Mouse (Mus musculus) telencephalon, adult 2 months (tissue): ENCODE measurements around the gene Kcnip4.

Experiments
- DNase-seq: peaks from one replicate; pipeline ENCODE4 v3.0.0-alpha.2; 2011; ENCODE audit warnings: low read depth, low spot score

The Kcnip4 gene

GRCm38 (mm10) chr5:49524394-49525241 is at the start of gene Kcnip4:
Gene Kcnip4, minus strand, starts transcription at chr5:49524907.
- DNase-seq: no peak

GRCm38 (mm10) chr5:49571876-49572275 is 47.2 kb upstream of the Kcnip4 start:
- no peak for DNase-seq

- DNase-seq: no peak
These were observed 39.0 kb upstream of the Kcnip4 start for GRCm38 (mm10) chr5:49563751-49564150.

- DNase-seq: no peak
These were observed 32.7 kb upstream of the Kcnip4 start for GRCm38 (mm10) chr5:49557436-49557835.

GRCm38 (mm10) chr5:49547884-49548283 is 23.2 kb upstream of the Kcnip4 start:
- peak; percentile 90 for DNase-seq

GRCm38 (mm10) chr5:49529362-49529761 is 4.7 kb upstream of the Kcnip4 start:
- DNase-seq: no peak

- DNase-seq: no peak
These were observed 520 bp upstream of the Kcnip4 start for GRCm38 (mm10) chr5:49525242-49525612.

- DNase-seq: peak; percentile 58
These were observed 712 bp downstream of the Kcnip4 start for GRCm38 (mm10) chr5:49523997-49524393.

GRCm38 (mm10) chr5:49522986-49523385 is 1.7 kb downstream of the Kcnip4 start:
- DNase-seq: no peak

- no peak for DNase-seq
These were observed 26.0 kb downstream of the Kcnip4 start for GRCm38 (mm10) chr5:49498743-49499142.

- no peak for DNase-seq
These were observed 37.4 kb downstream of the Kcnip4 start for GRCm38 (mm10) chr5:49487270-49487669.

- DNase-seq: no peak
These were observed 54.0 kb downstream of the Kcnip4 start for GRCm38 (mm10) chr5:49470738-49471137.

GRCm38 (mm10) chr5:49460643-49461276 is 63.9 kb downstream of the Kcnip4 start:
- DNase-seq: peak; percentile 71

- DNase-seq: no peak
These were observed 71.6 kb downstream of the Kcnip4 start for GRCm38 (mm10) chr5:49453100-49453499.

- DNase-seq: no peak
These were observed 73.4 kb downstream of the Kcnip4 start for GRCm38 (mm10) chr5:49451295-49451694.

- no peak for DNase-seq
These were observed 73.8 kb downstream of the Kcnip4 start for GRCm38 (mm10) chr5:49450876-49451275.

GRCm38 (mm10) chr5:49437236-49437635 is 87.5 kb downstream of the Kcnip4 start:
- DNase-seq: no peak

- no peak for DNase-seq
These were observed 97.0 kb downstream of the Kcnip4 start for GRCm38 (mm10) chr5:49427689-49428088.

- DNase-seq: peak; percentile 74
These were observed 105.0 kb downstream of the Kcnip4 start for GRCm38 (mm10) chr5:49419707-49420106.

GRCm38 (mm10) chr5:49408351-49408750 is 116.4 kb downstream of the Kcnip4 start:
- no peak for DNase-seq

- DNase-seq: peak; percentile 60
These were observed 154.1 kb downstream of the Kcnip4 start for GRCm38 (mm10) chr5:49370543-49371076.

GRCm38 (mm10) chr5:49368636-49369423 is 155.9 kb downstream of the Kcnip4 start:
- DNase-seq: peak; percentile 50
